ENCODE assay signal across 9 mouse cellular contexts in genomic region chr11:76540973-76541372, GRCm38 (mm10).
DNase-seq lines count a peak whose midpoint lies in the region; ATAC-seq and TF ChIP-seq lines count a peak whose summit lies in the region.
"Had no signal": no experiment of that assay in that cellular context is flagged by ENCODE, and none has a peak within 500 bp of the region (broad histone marks: within the 10 kb centered on the region; RNA-seq: fewer than 3 reads in every experiment).

No protein-coding gene starts in this region.

- H3K4me1 ChIP-seq in forebrain, embryonic 11.5 days (replicated peaks; ENCODE audit: control insufficient read depth, insufficient read depth, low read length) = no peaks in the 10 kb centered on the region
- H3K4me1 ChIP-seq in forebrain, embryonic 15.5 days = peaks cover 5% of the 10 kb centered on the region
- H3K4me1 ChIP-seq in heart, embryonic 16.5 days (ENCODE audit: control insufficient read depth, insufficient read depth, low read length) = no peaks in the 10 kb centered on the region
- no peaks in the 10 kb centered on the region for H3K4me1 ChIP-seq in midbrain, embryonic 13.5 days (replicated peaks)
- no peaks in the 10 kb centered on the region for H3K4me1 ChIP-seq in testis, adult 2 months (ENCODE audit: control insufficient read depth, insufficient read depth, low read length)
- H3K4me1 ChIP-seq: limb, embryonic 13.5 days had no signal

- no peak overlapping the region for H3K9ac ChIP-seq in forebrain, embryonic 11.5 days (ENCODE audit: low read length)
- H3K9ac ChIP-seq in forebrain, embryonic 15.5 days (replicated peaks) = no peak overlapping the region
- no peak overlapping the region for H3K9ac ChIP-seq in heart, embryonic 16.5 days (ENCODE audit: low read length)
- no peak overlapping the region for H3K9ac ChIP-seq in midbrain, embryonic 13.5 days (replicated peaks)
- H3K9ac ChIP-seq: limb, embryonic 13.5 days had no signal

- peak; percentile 85 for TF ChIP-seq CTCF in Patski (IDR thresholded peaks at IDR 0.05)
- peak; percentile 86; the same call in 1 of the 2 replicates for TF ChIP-seq CTCF in testis, adult 2 months (IDR thresholded peaks at IDR 0.05; ENCODE audit: control insufficient read depth, insufficient read depth, insufficient replicate concordance, low read depth, low read length)

- H3K4me2 ChIP-seq in forebrain, embryonic 11.5 days (ENCODE audit: low read depth, low read length, severe bottlenecking) = no peak overlapping the region
- no peak overlapping the region for H3K4me2 ChIP-seq in forebrain, embryonic 15.5 days (replicated peaks)
- H3K4me2 ChIP-seq in heart, embryonic 16.5 days (ENCODE audit: low read depth, low read length) = no peak overlapping the region
- H3K4me2 ChIP-seq in midbrain, embryonic 13.5 days (replicated peaks) = no peak overlapping the region
- H3K4me2 ChIP-seq: limb, embryonic 13.5 days had no signal

- H3K27ac ChIP-seq in forebrain, embryonic 11.5 days (ENCODE audit: low read depth, low read length) = no peak overlapping the region
- no peak overlapping the region for H3K27ac ChIP-seq in forebrain, embryonic 15.5 days (replicated peaks)
- no peak overlapping the region for H3K27ac ChIP-seq in heart, embryonic 16.5 days (ENCODE audit: low read length)
- no peak overlapping the region for H3K27ac ChIP-seq in midbrain, embryonic 13.5 days
- no peak overlapping the region for H3K27ac ChIP-seq in testis, adult 2 months (ENCODE audit: control insufficient read depth, insufficient read depth, low read depth, low read length)
- H3K27ac ChIP-seq: limb, embryonic 13.5 days had no signal

- WGBS in forebrain, embryonic 11.5 days = 52% methylated on average over 1 of the region's 1 CpGs
- WGBS in forebrain, embryonic 15.5 days = 52% methylated on average over 1 of the region's 1 CpGs
- WGBS in heart, embryonic 16.5 days = 36% methylated on average over 1 of the region's 1 CpGs
- WGBS in midbrain, embryonic 13.5 days = 62% methylated on average over 1 of the region's 1 CpGs

- in situ Hi-C loops in Patski (cut with MboI; ENCODE audit: low pct_unique_long_range_greater_than_20kb) = no loop called here

- H3K4me3 ChIP-seq in forebrain, embryonic 11.5 days (ENCODE audit: low read depth, low read length) = no peak overlapping the region
- no peak overlapping the region for H3K4me3 ChIP-seq in forebrain, embryonic 15.5 days
- no peak overlapping the region for H3K4me3 ChIP-seq in heart, embryonic 16.5 days (ENCODE audit: low read length)
- H3K4me3 ChIP-seq in midbrain, embryonic 13.5 days (replicated peaks) = no peak overlapping the region
- no peak overlapping the region for H3K4me3 ChIP-seq in testis, adult 2 months (ENCODE audit: control insufficient read depth, low read depth, low read length)
- H3K4me3 ChIP-seq: limb, embryonic 13.5 days had no signal

- peak; percentile 69 for DNase-seq in forebrain, embryonic 11.5 days (ENCODE audit: low spot score)
- no peak for DNase-seq in Patski (ENCODE audit: low read depth, low spot score)
- peak; percentile 80 to 82 for DNase-seq in layer of hippocampus, postnatal 10 days (ENCODE audit: low spot score in 2 of 2)

- POLR2A ChIA-PET in Patski (lab: Charles Lee) = interaction anchor here (1.5 kb wide), 1 partner anchor 37 kb away, joined by 6 read pairs; no protein-coding TSS in a partner anchor

- CTCF ChIA-PET in Patski (lab: Charles Lee) = interaction anchor here (0.8 to 2.6 kb wide), 14 partner anchors 8 to 105 kb away, joined by 3 to 14 read pairs (median 6); no protein-coding TSS in a partner anchor

- H3K36me3 ChIP-seq in forebrain, embryonic 11.5 days (ENCODE audit: control insufficient read depth, insufficient read depth, low read length) = no peaks in the 10 kb centered on the region
- no peaks in the 10 kb centered on the region for H3K36me3 ChIP-seq in forebrain, embryonic 15.5 days
- H3K36me3 ChIP-seq in heart, embryonic 16.5 days (ENCODE audit: control insufficient read depth, insufficient read depth) = no peaks in the 10 kb centered on the region
- no peaks in the 10 kb centered on the region for H3K36me3 ChIP-seq in midbrain, embryonic 13.5 days
- no peaks in the 10 kb centered on the region for H3K36me3 ChIP-seq in testis, adult 2 months (ENCODE audit: control insufficient read depth, insufficient read depth, low read length)
- H3K36me3 ChIP-seq: limb, embryonic 13.5 days had no signal

- TF ChIP-seq POLR2A in testis, adult 2 months (IDR thresholded peaks at IDR 0.05; ENCODE audit: control insufficient read depth, low read depth, low read length) = no peak

- no peaks in the 10 kb centered on the region for H3K27me3 ChIP-seq in forebrain, embryonic 11.5 days (ENCODE audit: control insufficient read depth, insufficient read depth, low read length)
- no peaks in the 10 kb centered on the region for H3K27me3 ChIP-seq in forebrain, embryonic 15.5 days
- H3K27me3 ChIP-seq in Patski = no peaks in the 10 kb centered on the region
- no peaks in the 10 kb centered on the region for H3K27me3 ChIP-seq in heart, embryonic 16.5 days (ENCODE audit: control insufficient read depth, insufficient read depth, low read length)
- H3K27me3 ChIP-seq in midbrain, embryonic 13.5 days = no peaks in the 10 kb centered on the region
- H3K27me3 ChIP-seq in testis, adult 2 months (ENCODE audit: control insufficient read depth, insufficient read depth, low read length) = no peaks in the 10 kb centered on the region
- H3K27me3 ChIP-seq: limb, embryonic 13.5 days had no signal

- no peak for ATAC-seq in forebrain, embryonic 11.5 days (replicated peaks; ENCODE audit: low FRiP score)
- no peak for ATAC-seq in forebrain, embryonic 15.5 days (replicated peaks)
- ATAC-seq in Patski = peak; percentile 44
- ATAC-seq in common myeloid progenitor, adult 5-6 weeks (replicated peaks; ENCODE audit: low read depth, poor library complexity, severe bottlenecking) = peak; percentile 97
- ATAC-seq in heart, embryonic 16.5 days (replicated peaks; ENCODE audit: extremely low read depth, insufficient read depth, low FRiP score) = peak; percentile 58; the same call in 1 of the 2 replicates
- ATAC-seq in midbrain, embryonic 13.5 days = 0 out of 2 replicates have a peak, but pooled peaks have one; percentile 34

- no peaks in the 10 kb centered on the region for H3K9me3 ChIP-seq in forebrain, embryonic 11.5 days (ENCODE audit: control insufficient read depth, low read length)
- H3K9me3 ChIP-seq in forebrain, embryonic 15.5 days = no peaks in the 10 kb centered on the region
- H3K9me3 ChIP-seq in heart, embryonic 16.5 days (replicated peaks; ENCODE audit: control insufficient read depth, low read length) = no peaks in the 10 kb centered on the region
- H3K9me3 ChIP-seq in midbrain, embryonic 13.5 days = no peaks in the 10 kb centered on the region
- H3K9me3 ChIP-seq: limb, embryonic 13.5 days had no signal

Comparison
In these comparisons a context has a peak if more than half of its experiments do, and no peak if none do; other contexts are left out.
1. ATAC-seq: peak in Patski (single experiment), common myeloid progenitor, adult 5-6 weeks (single experiment), heart, embryonic 16.5 days (single experiment) and midbrain, embryonic 13.5 days (single experiment); none in forebrain, embryonic 11.5 days (single experiment) and forebrain, embryonic 15.5 days (single experiment).